Mouse (Mus musculus) midbrain, postnatal 0 days (tissue): Measurements from ENCODE around the gene Tmem231. TPM values are rescaled to one million over a fixed set of nuclear protein-coding genes. Genes with fewer than 3 reads are reported as not detected.

Source experiments
- ATAC-seq: fragments of 200-750 bp; cut with Nextera tagmentation; 2 replicates; pipeline ENCODE4 v1.8.0; 2017; ENCODE audit warnings: moderate number of reproducible peaks, mild to moderate bottlenecking, moderate TSS enrichment, moderate library complexity; ENCODE audit not compliant: low FRiP score
- DNase-seq: peaks from one replicate; pipeline ENCODE4 v3.0.0-alpha.2; 2015; ENCODE audit warnings: low spot score
- H3K27ac ChIP-seq: fragments of 300-500 bp; sonication (generic); 2 replicates; pipeline ENCODE4 v1.5.1; 2014; ENCODE audit warnings: low read depth, mild to moderate bottlenecking, low read length, mixed read lengths
- H3K27me3 ChIP-seq: fragments of 300-500 bp; sonication (generic); 2 replicates; pipeline ENCODE4 v1.6.1; 2014; ENCODE audit warnings: low read length, control low read depth, mixed read lengths; ENCODE audit not compliant: insufficient read depth
- H3K36me3 ChIP-seq: fragments of 300-500 bp; sonication (generic); 2 replicates; pipeline ENCODE4 v1.6.1; 2014; ENCODE audit warnings: low read length, control low read depth, mixed read lengths; ENCODE audit not compliant: insufficient read depth
- H3K4me1 ChIP-seq: fragments of 300-500 bp; sonication (generic); 2 replicates; pipeline ENCODE4 v1.6.1; 2014; ENCODE audit warnings: mild to moderate bottlenecking, control low read depth, antibody characterized with exemption, low read length, mixed read lengths; ENCODE audit not compliant: insufficient read depth
- H3K4me2 ChIP-seq: fragments of 300-500 bp; sonication (generic); 2 replicates; pipeline ENCODE4 v1.6.1; 2014; ENCODE audit warnings: low read depth, mild to moderate bottlenecking, low read length, mixed read lengths; ENCODE audit not compliant: poor library complexity, severe bottlenecking
- H3K4me3 ChIP-seq: fragments of 300-500 bp; sonication (generic); 2 replicates; pipeline ENCODE4 v1.5.1; 2014; ENCODE audit warnings: low read depth, mild to moderate bottlenecking, low read length, moderate library complexity
- H3K9ac ChIP-seq: fragments of 300-500 bp; sonication (generic); replicated peaks from 2 replicates; pipeline ENCODE4 v1.6.1; 2014; ENCODE audit warnings: mild to moderate bottlenecking, low read length, moderate library complexity, mixed read lengths; ENCODE audit not compliant: poor library complexity, severe bottlenecking
- H3K9me3 ChIP-seq: fragments of 300-500 bp; sonication (generic); 2 replicates; pipeline ENCODE4 v1.6.1; 2016; ENCODE audit warnings: low read length, control low read depth
- CTCF ChIP-seq: IDR thresholded peaks from 2 replicates; pipeline ENCODE4 v1.5.1; 2016; ENCODE audit warnings: antibody characterized with exemption, mild to moderate bottlenecking
- WGBS: fragments of 180-500 bp; shearing (Covaris S2); extraction: QIAGEN DNeasy Blood & Tissue Kit; methylation state at CpG from one replicate; pipeline ENCODE4 v1.1.7; 2014; 5-methylcytosine and 5-hydroxymethylcytosine counted together
- polyA plus RNA-seq: library from polyadenylated mRNA; unstranded; fragments of >200 nt; fragmentation: Nextera tagmentation; extraction: Ambion mirVana; gene quantifications from 2 replicates; pipeline ENCODE4 v1.2.1, GENCODE M21; 2015
- total RNA-seq: library from RNA; depleted of rRNA; stranded (reverse); fragments of >200 nt; gene quantifications from 2 replicates; pipeline ENCODE4 v1.2.3, GENCODE M21; 2014; rRNA removed

The Tmem231 gene
- total and polyA plus RNA-seq, 2 experiments from 2014 or later: 17.3 to 21.3 TPM

DNA sequence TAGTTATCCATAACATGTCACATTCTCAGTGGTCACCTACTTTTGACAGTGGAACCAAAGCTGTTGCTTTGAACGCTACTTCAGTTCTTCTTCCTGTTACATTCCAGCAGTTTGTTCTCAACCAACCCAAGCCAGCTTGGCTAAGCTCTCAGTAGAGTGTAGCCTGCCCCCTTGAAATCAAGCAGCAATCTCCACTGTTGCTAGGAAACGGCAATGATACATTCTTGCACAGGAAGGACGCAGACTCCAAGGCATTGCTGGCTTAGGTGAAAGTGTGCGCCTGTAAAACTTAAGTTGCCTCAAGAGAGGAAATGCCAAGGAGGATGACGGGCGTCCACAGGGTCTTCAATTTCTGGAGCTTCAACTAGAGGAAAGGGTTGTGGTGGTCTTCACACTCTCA, 67.8 kb downstream of the Tmem231 start:
- no peak for TF ChIP-seq CTCF
- no peaks in the 10 kb centered on the region for H3K4me1 ChIP-seq
- DNase-seq (no peak), ATAC-seq (no peak)
- no peaks in the 10 kb centered on the region for H3K9me3 ChIP-seq
- H3K4me2 ChIP-seq: no peak overlapping the region
- H3K4me3 ChIP-seq: no peak overlapping the region
- no peaks in the 10 kb centered on the region for H3K27me3 ChIP-seq
- H3K27ac ChIP-seq: no peak overlapping the region
- WGBS: 87% methylated on average over 6 of the region's 6 CpGs
- H3K9ac ChIP-seq: no peak overlapping the region
- peaks cover 4% of the 10 kb centered on the region; the same call in 1 of the 2 replicates for H3K36me3 ChIP-seq

DNA sequence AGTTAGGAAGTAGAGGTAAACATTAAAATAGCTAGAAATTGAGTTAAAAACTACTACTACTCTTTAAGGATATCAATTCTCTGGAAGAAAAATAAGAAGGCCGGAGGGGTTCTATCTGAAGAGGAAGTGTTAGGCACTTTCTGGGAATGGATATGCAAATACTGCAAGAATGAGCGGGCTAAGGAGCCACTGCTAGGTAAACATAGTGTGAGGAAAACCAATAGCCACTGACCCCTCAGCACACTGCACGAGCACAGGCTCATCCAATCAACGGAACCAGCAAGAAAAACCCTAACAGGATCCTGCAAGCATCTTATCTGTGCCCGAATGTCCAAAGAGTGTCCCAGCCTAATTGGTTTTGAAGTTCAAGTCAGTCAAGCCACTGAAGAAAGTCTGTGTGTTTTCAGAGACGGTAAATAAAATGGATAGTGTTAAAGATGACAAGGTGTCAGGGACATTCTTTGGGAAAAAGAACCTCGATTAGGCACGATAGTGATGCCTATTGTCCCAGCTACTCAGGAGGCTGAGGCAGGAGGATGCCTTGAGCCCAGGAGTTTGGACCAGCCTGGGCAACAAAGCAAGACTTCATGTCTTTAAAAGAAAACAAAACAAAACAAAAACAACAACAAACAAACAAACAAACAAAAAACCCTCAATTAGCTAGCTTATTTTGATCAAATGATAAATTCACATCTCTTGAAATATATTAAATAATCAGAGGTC, 68.4 kb downstream of the Tmem231 start:
- no peak for DNase-seq
- no peak for ATAC-seq
- Histone ChIP-seq H3K4me2 (no peak overlapping the region), H3K4me3 (no peak overlapping the region), H3K4me1 (no peaks in the 10 kb centered on the region), H3K27ac (no peak overlapping the region), H3K36me3 (peaks cover 4% of the 10 kb centered on the region; the same call in 1 of the 2 replicates), H3K27me3 (no peaks in the 10 kb centered on the region), H3K9me3 (no peaks in the 10 kb centered on the region), H3K9ac (no peak overlapping the region)
- 95% methylated on average over 8 of the region's 8 CpGs for WGBS
- TF ChIP-seq CTCF: no peak

DNA sequence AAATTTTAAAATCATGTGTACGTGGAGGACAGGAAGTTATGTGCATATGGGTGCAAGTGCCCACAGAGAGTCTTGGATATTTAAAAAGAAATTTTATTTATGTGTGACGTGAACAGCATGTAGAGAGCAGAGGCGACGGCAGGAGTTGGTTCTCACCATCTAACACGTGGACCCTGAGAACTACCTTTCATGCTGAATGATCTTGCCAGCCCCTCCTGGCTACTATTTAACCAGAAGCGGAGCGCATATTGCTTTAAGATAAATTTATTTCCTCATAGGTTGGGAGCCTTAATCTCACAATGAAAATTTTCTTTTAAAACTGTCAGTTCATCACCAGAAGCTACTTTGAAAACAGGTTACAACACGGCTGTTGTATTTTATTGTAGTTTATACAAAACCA, 69.0 kb downstream of the Tmem231 start:
- no peak for TF ChIP-seq CTCF
- ATAC-seq (no peak), DNase-seq (no peak)
- Histone ChIP-seq H3K4me1 (no peaks in the 10 kb centered on the region), H3K27ac (no peak overlapping the region), H3K4me2 (no peak overlapping the region), H3K36me3 (peaks cover 4% of the 10 kb centered on the region; the same call in 1 of the 2 replicates), H3K27me3 (no peaks in the 10 kb centered on the region), H3K9me3 (no peaks in the 10 kb centered on the region), H3K4me3 (no peak overlapping the region), H3K9ac (no peak overlapping the region)
- 95% methylated on average over 8 of the region's 8 CpGs for WGBS

DNA sequence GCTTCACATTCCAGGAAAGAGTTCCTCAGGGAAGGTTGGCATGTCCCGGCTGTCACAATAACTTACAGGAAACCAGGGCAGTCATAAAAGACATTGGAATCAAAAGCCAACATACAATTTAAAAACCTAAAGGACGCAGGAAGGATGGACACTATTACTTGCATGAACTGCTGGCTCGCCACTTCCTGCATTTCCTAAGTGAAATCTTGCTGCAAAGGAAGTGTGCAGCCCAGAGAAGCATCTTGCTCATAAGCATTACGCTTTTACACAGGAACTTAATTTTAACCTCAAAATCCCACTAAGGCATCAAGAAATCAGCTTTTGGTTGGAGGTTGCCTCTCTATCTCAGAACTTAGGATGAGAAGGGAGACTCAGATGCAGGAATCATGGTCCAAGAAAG, 70.4 kb downstream of the Tmem231 start:
- Histone ChIP-seq H3K27me3 (no peaks in the 10 kb centered on the region), H3K27ac (no peak overlapping the region), H3K9me3 (no peaks in the 10 kb centered on the region), H3K4me1 (no peaks in the 10 kb centered on the region), H3K4me3 (no peak overlapping the region), H3K9ac (no peak overlapping the region), H3K4me2 (no peak overlapping the region), H3K36me3 (peaks cover 4% of the 10 kb centered on the region; the same call in 1 of the 2 replicates)
- ATAC-seq (no peak), DNase-seq (no peak)
- no peak for TF ChIP-seq CTCF
- WGBS: 90% methylated on average over 4 of the region's 4 CpGs

Other genes with a start within 250 kb of the Tmem231 start
- gene Ctrb1, start 242.9 kb downstream of the Tmem231 start, total RNA-seq: not detected in 2 replicates
- gene Ctrb1, start 242.9 kb downstream of the Tmem231 start, polyA plus RNA-seq: not detected in 2 replicates
- 62.3 and 72.8 TPM in 2 replicates for gene Bcar1, start 190.1 kb downstream of the Tmem231 start, total RNA-seq
- gene Bcar1, start 190.1 kb downstream of the Tmem231 start, polyA plus RNA-seq: 38.3 and 44.3 TPM in 2 replicates
- 61.3 and 63.1 TPM in 2 replicates for gene Cfdp1, start 79.6 kb downstream of the Tmem231 start, total RNA-seq
- 196 and 197 TPM in 2 replicates for gene Cfdp1, start 79.6 kb downstream of the Tmem231 start, polyA plus RNA-seq
- 3.6 TPM in 2 replicates for gene Tmem170, start 57.1 kb downstream of the Tmem231 start, total RNA-seq
- gene Tmem170, start 57.1 kb downstream of the Tmem231 start, polyA plus RNA-seq: 2.1 and 2.7 TPM in 2 replicates
- gene Chst5, start 23.4 kb downstream of the Tmem231 start, total RNA-seq: 2.9 and 5.2 TPM in 2 replicates
- gene Chst5, start 23.4 kb downstream of the Tmem231 start, polyA plus RNA-seq: 3.4 and 3.6 TPM in 2 replicates
- gene Gabarapl2, start 6.8 kb upstream of the Tmem231 start, total RNA-seq: 117 and 121 TPM in 2 replicates
- gene Gabarapl2, start 6.8 kb upstream of the Tmem231 start, polyA plus RNA-seq: 459 and 469 TPM in 2 replicates
- 3.4 and 5.2 TPM in 2 replicates for gene Adat1, start 58.4 kb upstream of the Tmem231 start, total RNA-seq
- 3.8 and 4.7 TPM in 2 replicates for gene Adat1, start 58.4 kb upstream of the Tmem231 start, polyA plus RNA-seq
- gene Kars, start 77.4 kb upstream of the Tmem231 start, total RNA-seq: 88.6 and 106 TPM in 2 replicates
- gene Kars, start 77.4 kb upstream of the Tmem231 start, polyA plus RNA-seq: 160 and 163 TPM in 2 replicates
- 55.5 and 75.0 TPM in 2 replicates for gene Terf2ip, start 77.5 kb upstream of the Tmem231 start, total RNA-seq
- 65.4 and 74.9 TPM in 2 replicates for gene Terf2ip, start 77.5 kb upstream of the Tmem231 start, polyA plus RNA-seq
- gene Gm6793, start 81.2 kb upstream of the Tmem231 start, total RNA-seq: not detected in 2 replicates
- gene Gm6793, start 81.2 kb upstream of the Tmem231 start, polyA plus RNA-seq: 0.36 and 0.99 TPM in 2 replicates